Mouse (Mus musculus) spleen, adult 2 months (tissue): ENCODE data around the gene Ano10.

Experiments used
- CTCF ChIP-seq: fragments of 200-500 bp; IDR thresholded peaks from 2 replicates; pipeline ENCODE4 v1.5.1; 2011; ENCODE audit warnings: mild to moderate bottlenecking, inconsistent platforms; ENCODE audit not compliant: insufficient read depth, insufficient read length, insufficient replicate concordance; ENCODE audit errors: extremely low read depth
- POLR2A ChIP-seq: fragments of 200-500 bp; IDR thresholded peaks from 2 replicates; pipeline ENCODE4 v1.6.1; 2011; ENCODE audit warnings: low read depth, low read length, inconsistent platforms

GRCm38 (mm10) chr9:122226419-122226818, 67.8 kb downstream of the Ano10 start:
- TF ChIP-seq CTCF (no peak), POLR2A (no peak)
